Mouse (Mus musculus) NIH3T3 (cell line): Measurements from ENCODE around the gene Rptor.

Experiments used
- DNase-seq: peaks from one replicate; pipeline ENCODE4 v3.0.0-alpha.2; 2012; ENCODE audit warnings: low read depth

The Rptor gene

GRCm38 (mm10) chr11:119934773-119935172 is 332.1 kb downstream of the Rptor start:
- no peak for DNase-seq

GRCm38 (mm10) chr11:119935457-119935856 is 332.8 kb downstream of the Rptor start:
- peak; percentile 75 for DNase-seq

GRCm38 (mm10) chr11:119936456-119936855 is 333.8 kb downstream of the Rptor start:
- no peak for DNase-seq

- no peak for DNase-seq
Observed at GRCm38 (mm10) chr11:119937216-119937615, 334.5 kb downstream of the Rptor start.

GRCm38 (mm10) chr11:119937772-119938502 is 335.2 kb downstream of the Rptor start:
- DNase-seq: no peak

GRCm38 (mm10) chr11:119939073-119939710 is 336.5 kb downstream of the Rptor start:
- DNase-seq: no peak

- DNase-seq: no peak
Observed at GRCm38 (mm10) chr11:119939711-119940106, 337.0 kb downstream of the Rptor start.

- no peak for DNase-seq
Observed at GRCm38 (mm10) chr11:119940142-119940541, 337.4 kb downstream of the Rptor start.

- no peak for DNase-seq
Observed at GRCm38 (mm10) chr11:119941794-119942193, 339.1 kb downstream of the Rptor start.

GRCm38 (mm10) chr11:119942201-119942726 is 339.6 kb downstream of the Rptor start:
- DNase-seq: peak; percentile 62

GRCm38 (mm10) chr11:119942727-119943427 is 340.2 kb downstream of the Rptor start, which contains the start of gene Baiap2:
Gene Baiap2 (plus strand): TSS chr11:119942763.
- DNase-seq: peak; percentile 99

- DNase-seq: peak; percentile 51
Observed at GRCm38 (mm10) chr11:119943428-119943988, 340.8 kb downstream of the Rptor start.

- peak; percentile 43 for DNase-seq
Observed at GRCm38 (mm10) chr11:119945343-119945742, 342.6 kb downstream of the Rptor start.

- DNase-seq: no peak
Observed at GRCm38 (mm10) chr11:119947426-119947825, 344.7 kb downstream of the Rptor start.

- peak; percentile 39 for DNase-seq
Observed at GRCm38 (mm10) chr11:119947897-119948296, 345.2 kb downstream of the Rptor start.

- DNase-seq: peak; percentile 68
Observed at GRCm38 (mm10) chr11:119948305-119948704, 345.6 kb downstream of the Rptor start.

- DNase-seq: no peak
Observed at GRCm38 (mm10) chr11:119948803-119949202, 346.1 kb downstream of the Rptor start.
